Mouse (Mus musculus) forebrain, postnatal 0 days (tissue): ENCODE data around the gene Tacr2. TPM values are rescaled to one million over a fixed set of nuclear protein-coding genes. Genes with fewer than 3 reads are reported as not detected.

Experiments used
- ATAC-seq: fragments of 200-750 bp; cut with Nextera tagmentation; 2 replicates; pipeline ENCODE4 v1.8.0; 2017; ENCODE audit warnings: mild to moderate bottlenecking, moderate library complexity
- DNase-seq: peaks from one replicate; pipeline ENCODE4 v3.0.0-alpha.2; 2015
- H3K27ac ChIP-seq: fragments of 300-500 bp; sonication (generic); 2 replicates; pipeline ENCODE4 v1.5.1; 2014; ENCODE audit warnings: low read depth, mild to moderate bottlenecking, antibody characterized with exemption, low read length, moderate library complexity, mixed read lengths
- H3K27me3 ChIP-seq: fragments of 300-500 bp; sonication (generic); 2 replicates; pipeline ENCODE4 v1.6.1; 2014; ENCODE audit warnings: mild to moderate bottlenecking, low read length, mixed read lengths; ENCODE audit not compliant: insufficient read depth
- H3K36me3 ChIP-seq: fragments of 300-500 bp; sonication (generic); 2 replicates; pipeline ENCODE4 v1.6.1; 2014; ENCODE audit warnings: mild to moderate bottlenecking, moderate library complexity; ENCODE audit not compliant: insufficient read depth
- H3K4me1 ChIP-seq: fragments of 300-500 bp; sonication (generic); 2 replicates; pipeline ENCODE4 v1.6.1; 2014; ENCODE audit warnings: antibody characterized with exemption; ENCODE audit not compliant: insufficient read depth
- H3K4me2 ChIP-seq: fragments of 300-500 bp; sonication (generic); 2 replicates; pipeline ENCODE4 v1.6.1; 2014; ENCODE audit warnings: low read depth, mild to moderate bottlenecking, moderate library complexity
- H3K4me3 ChIP-seq: fragments of 300-500 bp; sonication (generic); 2 replicates; pipeline ENCODE4 v1.5.1; 2014; ENCODE audit warnings: low read depth, low read length, mixed read lengths
- H3K9ac ChIP-seq: fragments of 300-500 bp; sonication (generic); 2 replicates; pipeline ENCODE4 v1.6.1; 2014; ENCODE audit warnings: mild to moderate bottlenecking
- H3K9me3 ChIP-seq: fragments of 300-500 bp; sonication (generic); 2 replicates; pipeline ENCODE4 v1.6.1; 2016; ENCODE audit warnings: low read length
- CTCF ChIP-seq: sonication (generic); IDR thresholded peaks from 2 replicates; pipeline ENCODE4 v1.5.1; 2016; ENCODE audit warnings: antibody characterized with exemption, control low read depth, low read depth
- WGBS: fragments of 180-500 bp; shearing (Covaris S2); extraction: QIAGEN DNeasy Blood & Tissue Kit; methylation state at CpG from one replicate; pipeline ENCODE4 v1.1.7; 2014; 5-methylcytosine and 5-hydroxymethylcytosine counted together
- polyA plus RNA-seq: library from polyadenylated mRNA; unstranded; fragments of >200 nt; fragmentation: Nextera tagmentation; extraction: Ambion mirVana; gene quantifications from 2 replicates; pipeline ENCODE4 v1.2.1, GENCODE M21; 2015
- total RNA-seq: library from RNA; depleted of rRNA; stranded (reverse); fragments of >200 nt; gene quantifications from 2 replicates; pipeline ENCODE4 v1.2.3, GENCODE M21; 2014

Gene Tacr2
- total and polyA plus RNA-seq, 2 experiments from 2014 or later = not detected

- Histone ChIP-seq H3K9ac (no peak overlapping the region), H3K4me2 (no peak overlapping the region), H3K27ac (no peak overlapping the region), H3K9me3 (no peaks in the 10 kb centered on the region), H3K4me3 (no peak overlapping the region), H3K4me1 (no peaks in the 10 kb centered on the region), H3K36me3 (peaks cover 61% of the 10 kb centered on the region), H3K27me3 (no peaks in the 10 kb centered on the region)
- DNase-seq (no peak), ATAC-seq (no peak)
- no peak for TF ChIP-seq CTCF
- 94% methylated on average over 18 of the region's 19 CpGs for WGBS
Observed at GRCm38 (mm10) chr10:62277499-62278293, 25.5 kb downstream of the Tacr2 start.

- TF ChIP-seq CTCF = no peak
- 78% methylated on average over 3 of the region's 3 CpGs for WGBS
- Histone ChIP-seq H3K4me2 (no peak overlapping the region), H3K36me3 (peaks cover 61% of the 10 kb centered on the region), H3K9ac (no peak overlapping the region), H3K27me3 (no peaks in the 10 kb centered on the region), H3K27ac (no peak overlapping the region), H3K9me3 (no peaks in the 10 kb centered on the region), H3K4me3 (no peak overlapping the region), H3K4me1 (no peaks in the 10 kb centered on the region)
- ATAC-seq (no peak), DNase-seq (no peak)
Observed at GRCm38 (mm10) chr10:62279066-62279465, 26.8 kb downstream of the Tacr2 start.

- Histone ChIP-seq H3K4me3 (no peak overlapping the region), H3K4me1 (no peaks in the 10 kb centered on the region), H3K4me2 (no peak overlapping the region), H3K27ac (no peak overlapping the region), H3K9ac (no peak overlapping the region), H3K36me3 (peaks cover 61% of the 10 kb centered on the region), H3K9me3 (no peaks in the 10 kb centered on the region), H3K27me3 (no peaks in the 10 kb centered on the region)
- DNase-seq (no peak), ATAC-seq (no peak)
- no peak for TF ChIP-seq CTCF
- 91% methylated on average over 4 of the region's 4 CpGs for WGBS
Observed at GRCm38 (mm10) chr10:62279671-62280070, 27.4 kb downstream of the Tacr2 start.

- 58% methylated on average over 9 of the region's 9 CpGs for WGBS
- Histone ChIP-seq H3K36me3 (peaks cover 78% of the 10 kb centered on the region), H3K9ac (no peak overlapping the region), H3K27ac (no peak overlapping the region), H3K4me3 (no peak overlapping the region), H3K4me1 (no peaks in the 10 kb centered on the region), H3K27me3 (no peaks in the 10 kb centered on the region), H3K4me2 (no peak overlapping the region), H3K9me3 (no peaks in the 10 kb centered on the region)
- TF ChIP-seq CTCF = no peak
- ATAC-seq = no peak
- no peak for DNase-seq
Observed at GRCm38 (mm10) chr10:62282782-62283181, 30.5 kb downstream of the Tacr2 start.

GRCm38 (mm10) chr10:62283206-62283792 lies 31.1 kb downstream of the Tacr2 start:
- Histone ChIP-seq H3K27me3 (no peaks in the 10 kb centered on the region), H3K36me3 (peaks cover 80% of the 10 kb centered on the region), H3K9me3 (no peaks in the 10 kb centered on the region), H3K4me1 (no peaks in the 10 kb centered on the region), H3K27ac (no peak overlapping the region), H3K4me3 (no peak overlapping the region), H3K9ac (no peak overlapping the region), H3K4me2 (no peak overlapping the region)
- DNase-seq (no peak), ATAC-seq (no peak)
- TF ChIP-seq CTCF = no peak
- 81% methylated on average over 4 of the region's 4 CpGs for WGBS

- Histone ChIP-seq H3K4me2 (no peak overlapping the region), H3K4me1 (no peaks in the 10 kb centered on the region), H3K9me3 (no peaks in the 10 kb centered on the region), H3K4me3 (no peak overlapping the region), H3K36me3 (peaks cover 83% of the 10 kb centered on the region), H3K27ac (no peak overlapping the region), H3K9ac (no peak overlapping the region), H3K27me3 (no peaks in the 10 kb centered on the region)
- no peak for TF ChIP-seq CTCF
- no peak for ATAC-seq
- WGBS = 83% methylated on average over 6 of the region's 6 CpGs
- no peak for DNase-seq
Observed at GRCm38 (mm10) chr10:62287460-62288124, 35.4 kb downstream of the Tacr2 start.

- no peak for TF ChIP-seq CTCF
- Histone ChIP-seq H3K27ac (no peak overlapping the region), H3K9me3 (no peaks in the 10 kb centered on the region), H3K4me3 (no peak overlapping the region), H3K9ac (no peak overlapping the region), H3K27me3 (no peaks in the 10 kb centered on the region), H3K4me1 (no peaks in the 10 kb centered on the region), H3K4me2 (no peak overlapping the region), H3K36me3 (peaks cover 73% of the 10 kb centered on the region)
- 84% methylated on average over 4 of the region's 4 CpGs for WGBS
- ATAC-seq (peak; percentile 50; the same call in 1 of the 2 replicates), DNase-seq (no peak)
Observed at GRCm38 (mm10) chr10:62294112-62294511, 41.9 kb downstream of the Tacr2 start.
